Mouse (Mus musculus) cerebellum, adult 8-10 months (tissue): ENCODE measurements at regions not wholly inside any gene's neighbourhood (a gene's known extent, or its start where the extent isn't known, plus 50 kb on each side); places are given as distances from the start of the nearest gene placed in this dataset.

Experiments used
- DNase-seq: peaks from one replicate; pipeline ENCODE4 v3.0.0; 2022

DNA sequence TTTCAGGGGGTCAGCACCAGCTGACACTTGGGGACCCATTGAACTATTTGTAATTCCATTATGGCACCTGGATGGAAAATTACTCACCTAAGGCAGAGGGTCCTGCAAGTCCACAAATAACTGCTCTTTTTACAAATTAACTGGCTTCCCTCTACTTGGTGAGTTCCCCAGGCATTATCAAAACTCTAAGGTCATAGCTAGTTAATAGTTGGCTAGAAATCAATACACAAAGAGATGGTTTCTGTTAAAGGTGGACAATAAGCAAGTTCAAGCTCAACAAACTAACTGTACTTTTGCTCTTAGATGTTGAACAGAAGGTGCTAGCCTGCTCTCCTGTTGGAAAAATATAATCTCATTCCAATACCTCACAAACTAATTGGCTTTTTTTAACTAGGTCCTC is 138.7 kb upstream of the Lpp start:
- no peak for DNase-seq

DNA sequence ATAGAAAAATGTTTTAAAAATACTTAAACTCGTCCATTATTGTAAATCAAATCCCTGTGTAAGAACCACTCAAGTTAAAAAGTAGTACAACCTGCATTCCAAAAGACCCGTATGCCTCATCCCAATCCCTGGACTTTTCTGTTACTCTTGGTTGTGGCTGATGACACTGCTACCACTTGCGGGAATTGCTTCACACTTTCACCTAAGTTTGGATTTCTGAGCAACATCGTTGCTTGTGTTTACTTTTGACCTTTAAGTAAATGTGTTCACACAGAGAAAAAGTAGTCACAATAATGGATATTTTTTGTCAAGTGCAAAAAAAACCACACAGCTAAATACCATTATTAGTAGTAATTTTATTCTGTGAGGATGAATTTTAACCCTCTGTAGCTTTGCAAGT is 139.2 kb upstream of the Lpp start:
- DNase-seq, result no peak

DNA sequence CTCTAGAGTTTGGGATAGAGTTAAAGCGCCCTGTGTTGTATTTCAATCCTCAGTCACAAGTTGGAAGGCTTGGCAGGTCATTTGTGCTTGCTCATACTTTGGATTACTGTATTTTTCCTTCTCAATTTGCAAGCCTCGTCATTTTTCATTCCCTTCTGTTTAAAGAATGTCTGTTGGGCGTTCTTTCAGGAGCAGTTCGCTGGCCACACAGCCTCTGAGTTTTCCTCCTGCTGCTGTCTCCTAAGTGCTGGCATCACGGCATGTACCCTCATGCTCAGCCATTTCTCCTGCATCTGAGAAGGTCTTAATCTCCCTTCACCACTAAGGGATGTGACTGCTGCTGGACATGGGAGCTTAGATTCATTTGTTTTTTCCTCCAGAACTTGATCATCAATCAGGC is 146.0 kb upstream of the Lpp start:
- no peak for DNase-seq

DNA sequence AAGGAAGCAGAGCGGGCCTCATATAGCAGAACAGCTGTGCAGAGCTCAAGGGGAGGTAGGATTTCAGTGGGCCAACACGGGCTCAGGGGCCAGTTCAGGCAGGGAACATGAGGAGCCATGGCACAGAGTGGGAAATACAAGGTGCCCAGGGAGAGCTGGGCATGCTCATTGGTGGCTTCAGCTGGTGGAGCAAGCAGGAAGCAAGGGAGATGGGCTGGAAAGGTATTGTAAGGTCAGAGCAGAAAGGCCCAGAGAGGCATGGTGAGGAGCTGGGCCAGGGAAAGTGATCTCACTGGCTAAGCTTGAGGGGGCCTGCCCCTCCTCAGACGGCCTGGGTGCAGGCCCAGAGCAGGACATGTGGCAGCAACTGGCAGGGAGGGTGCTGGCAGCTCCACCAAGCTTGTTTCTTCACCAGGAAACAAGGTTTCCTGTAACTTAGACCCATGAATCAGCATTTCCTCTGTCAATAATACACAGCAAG is 155.2 kb upstream of the Lpp start:
- no peak for DNase-seq

DNA sequence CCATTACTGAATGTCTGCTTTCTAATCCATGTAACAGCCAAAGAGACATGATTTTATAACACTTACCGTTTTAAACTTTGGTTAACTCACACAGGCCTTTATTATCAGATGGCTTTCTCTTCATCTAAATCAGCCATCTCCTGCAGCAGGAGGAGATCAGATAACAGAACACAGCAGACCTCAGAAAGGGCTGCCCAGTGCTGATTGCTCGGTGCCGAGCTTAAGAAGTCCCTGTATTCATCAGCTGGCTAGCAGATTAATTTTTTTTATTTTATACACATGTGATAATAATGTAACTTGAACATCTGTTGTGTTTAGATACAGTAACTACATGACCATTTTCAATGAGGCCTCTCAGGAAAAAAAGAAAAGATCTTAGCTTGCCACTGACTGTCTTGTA is 155.9 kb upstream of the Lpp start:
- DNase-seq, result no peak

DNA sequence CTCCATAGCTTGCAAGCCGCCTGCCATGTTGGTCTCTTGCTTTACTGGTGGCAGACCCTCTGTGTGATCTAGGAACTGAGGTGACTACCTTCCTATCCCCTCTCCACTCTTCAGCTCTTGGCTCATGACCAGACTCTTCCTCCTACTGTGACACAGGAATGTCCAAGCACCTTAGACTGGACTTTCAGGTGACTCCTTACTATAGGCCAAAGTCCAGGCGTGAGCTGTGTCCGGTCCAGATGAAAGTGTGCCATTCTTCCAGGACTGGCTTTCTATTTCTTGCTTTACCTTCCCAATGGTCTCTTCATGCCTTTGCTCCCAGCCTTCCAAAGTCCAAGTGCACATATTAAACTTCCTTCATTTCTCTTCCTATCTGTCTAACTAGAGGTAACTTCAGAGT is 156.3 kb upstream of the Lpp start:
- DNase-seq, result no peak

DNA sequence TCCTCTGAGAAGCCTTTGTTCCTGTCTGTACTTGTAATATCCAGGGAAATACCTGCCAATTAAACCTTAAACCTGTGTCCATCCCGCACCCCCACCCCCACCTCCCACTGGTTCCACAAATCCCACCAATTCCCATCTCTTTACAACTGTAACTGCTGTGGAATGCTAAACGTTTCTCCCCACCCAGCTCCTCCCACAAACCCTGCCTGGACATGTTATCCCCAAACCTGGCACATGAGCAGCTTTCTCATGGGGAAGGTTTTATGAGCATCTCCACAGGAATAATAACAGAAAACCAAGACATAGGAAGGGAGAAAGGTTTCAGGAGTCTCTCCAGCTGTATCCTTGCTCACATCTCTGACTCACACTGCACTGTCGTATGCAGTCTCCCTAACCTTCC is 156.8 kb upstream of the Lpp start:
- DNase-seq, result no peak

DNA sequence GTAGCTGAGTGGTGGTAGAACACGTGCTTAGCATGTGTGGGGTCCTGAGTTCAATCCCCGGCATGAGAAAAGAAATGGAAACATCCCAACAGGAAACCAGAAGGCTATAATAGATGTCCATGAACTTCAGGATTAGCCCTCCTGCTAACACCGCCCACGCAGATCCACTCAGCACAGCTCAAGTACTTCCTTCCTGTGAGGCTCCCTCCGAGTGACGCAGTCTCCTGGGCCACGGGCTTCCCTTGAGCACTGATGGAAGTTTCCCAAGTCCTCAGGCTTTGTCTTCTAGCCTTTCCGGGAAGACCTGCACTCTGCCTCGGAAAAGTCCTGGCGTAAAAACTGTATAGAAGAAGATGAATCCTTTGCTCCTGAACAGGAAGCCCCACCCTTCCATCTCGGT is 158.5 kb upstream of the Lpp start:
- DNase-seq, result no peak

DNA sequence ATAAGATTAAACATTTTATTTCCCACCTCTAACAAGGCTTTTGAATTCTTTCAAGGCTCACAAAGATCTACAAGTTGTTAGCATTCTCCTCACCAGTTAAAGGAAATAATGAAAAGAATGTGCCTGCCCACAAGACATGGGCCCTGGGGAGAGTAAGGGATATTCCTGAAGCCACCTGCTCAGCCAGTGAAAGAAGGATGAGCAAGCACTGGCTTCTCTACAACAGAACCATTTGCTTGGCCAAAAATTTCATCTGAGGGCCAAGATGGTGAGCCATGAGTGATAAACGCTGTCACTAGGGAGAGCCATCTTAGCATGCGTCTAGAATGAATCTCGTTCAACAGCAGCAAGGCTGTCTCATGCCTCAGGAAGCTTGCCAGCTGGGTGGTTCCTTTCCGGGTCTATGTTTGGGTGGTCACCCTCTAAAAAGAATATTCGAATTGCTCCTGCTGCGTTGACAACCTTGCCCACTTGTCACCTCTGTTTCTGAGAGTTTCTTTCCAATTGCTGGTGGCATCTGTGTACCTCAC is 161.2 kb upstream of the Lpp start:
- peak; percentile 25 for DNase-seq

DNA sequence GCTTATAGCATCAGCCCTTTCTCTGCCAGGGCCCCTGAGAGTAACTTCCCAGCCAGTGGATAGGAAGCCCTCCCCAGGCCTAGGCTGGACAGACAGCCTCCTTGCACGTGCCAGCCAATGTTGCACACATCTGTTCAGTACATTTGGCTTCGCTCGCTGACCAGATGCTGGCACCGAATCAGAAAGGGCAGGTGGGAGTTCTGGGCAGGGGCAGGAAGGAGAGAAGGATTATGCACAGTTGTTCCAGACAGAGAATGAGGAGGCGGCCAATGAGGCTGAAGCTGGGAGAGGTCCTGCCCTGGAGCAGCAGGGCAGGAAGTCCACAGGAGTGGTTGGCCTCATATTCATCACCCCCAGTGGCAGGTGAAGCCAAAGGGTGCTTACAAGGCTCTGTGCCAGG is 161.8 kb upstream of the Lpp start:
- peak; percentile 17 for DNase-seq

DNA sequence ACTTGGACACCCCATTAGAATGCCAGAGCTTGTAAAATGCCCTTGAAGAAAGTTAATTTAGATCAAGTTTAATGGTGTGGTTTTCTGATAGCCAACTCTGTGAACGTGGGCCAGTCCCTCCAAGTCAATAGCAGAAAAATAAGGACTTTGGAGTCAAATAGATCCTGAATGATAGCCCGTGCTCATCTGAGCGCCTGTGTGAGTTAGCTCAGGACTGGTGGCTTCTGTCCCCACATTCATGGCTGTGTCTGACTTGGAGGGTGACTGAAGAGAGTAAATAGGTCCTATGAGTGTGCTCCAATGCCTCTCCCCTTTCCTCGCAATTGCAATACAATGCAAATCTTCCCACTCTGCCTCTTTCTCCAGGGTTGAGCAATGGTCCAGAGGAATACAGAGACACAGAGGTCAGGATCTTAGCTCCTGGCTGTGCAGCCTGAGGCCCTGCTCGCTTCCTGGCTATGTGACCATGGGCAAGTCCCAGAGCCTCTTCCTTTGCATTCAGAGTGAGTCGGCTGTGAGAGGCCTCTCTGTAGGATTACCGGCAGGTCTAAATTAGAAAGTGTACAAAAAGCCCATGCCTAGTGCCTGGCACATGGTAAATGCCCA is 164.2 kb upstream of the Lpp start:
- DNase-seq, result no peak

DNA sequence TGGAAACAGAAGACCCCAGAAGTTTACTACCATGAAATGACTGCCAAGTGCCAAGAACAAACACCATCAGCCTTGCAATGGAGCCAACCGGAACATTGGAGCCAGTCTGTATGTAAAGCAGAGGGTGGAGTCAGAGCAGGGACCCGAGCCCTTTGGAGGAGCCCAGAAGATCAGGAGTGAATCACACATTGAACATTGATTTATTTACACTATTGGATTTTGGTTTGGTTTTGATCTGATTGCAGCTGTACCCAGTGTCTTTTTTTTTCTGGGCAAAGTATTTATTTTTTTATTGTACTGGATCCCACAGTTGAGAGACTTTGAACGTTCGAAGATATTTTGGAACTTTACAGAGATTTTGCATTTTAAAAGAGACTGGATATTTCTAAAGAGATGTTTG is 167.4 kb upstream of the Lpp start:
- DNase-seq, result no peak

DNA sequence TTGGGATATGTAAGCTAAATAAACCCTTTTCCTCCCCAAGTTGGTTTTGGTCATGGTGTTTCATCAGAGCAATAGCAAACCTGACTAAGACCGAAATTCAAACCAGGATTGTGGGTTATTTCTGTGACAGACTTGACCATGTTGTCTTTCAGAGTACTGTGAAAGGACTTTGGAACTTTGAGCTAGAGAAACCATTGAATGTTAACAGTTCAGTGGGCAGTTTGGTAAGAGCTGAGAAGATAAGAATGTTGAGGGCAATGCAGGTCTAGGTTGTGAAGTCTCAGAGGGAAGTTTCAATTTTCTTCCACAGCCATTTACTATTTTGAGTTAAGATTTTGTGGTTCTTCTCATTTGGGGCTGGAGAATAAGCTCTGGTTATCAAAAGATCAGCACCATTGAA is 168.2 kb upstream of the Lpp start:
- no peak for DNase-seq

DNA sequence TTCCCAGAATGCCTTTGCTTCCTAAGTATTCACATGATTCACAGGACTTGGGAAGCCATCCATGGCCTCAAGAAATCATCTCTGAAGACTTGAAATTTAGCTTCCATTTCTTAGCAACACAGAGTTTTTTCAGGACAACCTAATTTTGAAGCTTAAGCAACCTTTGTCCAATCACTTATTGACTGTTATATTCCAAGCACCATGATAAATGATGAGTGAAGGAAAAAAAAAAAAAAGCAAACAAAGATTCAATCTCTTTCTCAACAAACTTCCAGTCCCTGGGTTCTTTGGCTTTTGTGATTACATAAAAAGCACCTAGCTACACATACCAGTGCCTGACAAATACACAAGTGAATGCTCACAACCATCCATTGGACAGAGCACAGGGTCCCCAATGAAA is 169.4 kb upstream of the Lpp start:
- no peak for DNase-seq

DNA sequence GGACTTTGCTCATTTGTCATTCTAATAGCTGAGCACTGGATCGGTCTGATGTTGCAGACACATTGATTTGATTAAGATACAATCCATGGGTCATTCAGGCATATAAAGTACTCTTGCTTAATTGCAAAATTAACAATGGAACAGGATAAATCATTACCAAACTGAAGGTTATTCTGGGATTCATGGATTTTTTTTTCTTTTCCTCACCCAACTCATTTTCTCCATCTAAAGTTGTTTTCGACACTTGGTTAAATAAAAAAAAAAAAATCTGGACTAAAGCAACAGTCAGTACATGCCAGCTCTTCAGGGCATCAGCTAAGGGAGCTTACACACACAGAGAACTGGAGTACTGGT is 169.8 kb upstream of the Lpp start:
- no peak for DNase-seq

DNA sequence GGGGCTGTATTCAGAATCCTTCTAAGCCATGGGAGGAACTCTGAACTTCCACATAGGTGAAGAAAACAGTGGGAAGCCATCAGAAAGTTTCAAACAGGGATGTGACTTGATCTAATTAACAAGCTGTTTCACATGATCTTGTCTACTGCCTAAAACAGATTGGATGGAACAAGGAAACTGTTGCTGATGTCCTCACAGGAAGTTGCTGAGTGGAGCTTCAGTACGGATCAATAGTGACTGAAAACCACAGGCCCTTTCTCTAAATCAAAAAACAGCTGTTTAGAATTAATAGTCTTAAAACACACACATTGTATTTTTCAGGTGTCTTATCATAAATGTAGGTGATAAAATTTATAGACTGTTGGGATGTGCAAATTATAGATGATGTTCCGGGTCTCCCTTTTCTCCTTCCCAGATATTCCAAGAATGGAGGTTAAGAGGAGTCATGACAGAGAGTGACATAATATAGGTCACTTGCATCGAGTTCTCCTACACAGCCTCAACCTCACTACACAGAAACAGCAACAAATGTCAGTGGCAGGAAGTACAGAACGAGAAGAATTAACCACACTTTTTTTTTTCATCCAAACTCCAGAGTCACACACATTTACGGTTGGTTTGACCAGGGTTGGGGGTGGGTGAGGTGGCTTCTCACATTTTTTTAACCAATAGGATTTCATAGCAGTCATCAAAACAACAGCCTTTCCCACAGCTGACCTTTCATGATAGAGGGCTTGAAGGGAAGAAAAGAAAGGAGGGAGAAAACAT is 170.4 kb upstream of the Lpp start:
- no peak for DNase-seq

DNA sequence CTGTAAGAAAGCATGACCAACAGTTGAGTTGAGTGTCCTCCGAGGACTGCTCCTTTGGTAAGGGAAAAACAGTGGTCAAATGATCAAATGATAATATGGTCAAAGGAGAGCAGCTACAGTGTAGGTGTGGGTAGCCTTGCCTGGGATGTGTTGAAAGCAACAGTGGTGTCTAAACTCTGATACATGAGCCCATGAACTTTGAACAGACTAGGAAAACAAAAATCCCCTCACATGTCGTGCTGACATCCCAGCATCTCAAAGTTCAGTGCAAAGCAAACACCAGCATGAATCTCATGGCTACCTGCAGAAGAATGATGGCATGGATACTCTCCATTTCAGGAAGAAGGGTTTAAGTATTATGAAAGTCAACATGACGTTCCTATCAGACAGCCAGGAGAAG is 171.3 kb upstream of the Lpp start:
- no peak for DNase-seq

DNA sequence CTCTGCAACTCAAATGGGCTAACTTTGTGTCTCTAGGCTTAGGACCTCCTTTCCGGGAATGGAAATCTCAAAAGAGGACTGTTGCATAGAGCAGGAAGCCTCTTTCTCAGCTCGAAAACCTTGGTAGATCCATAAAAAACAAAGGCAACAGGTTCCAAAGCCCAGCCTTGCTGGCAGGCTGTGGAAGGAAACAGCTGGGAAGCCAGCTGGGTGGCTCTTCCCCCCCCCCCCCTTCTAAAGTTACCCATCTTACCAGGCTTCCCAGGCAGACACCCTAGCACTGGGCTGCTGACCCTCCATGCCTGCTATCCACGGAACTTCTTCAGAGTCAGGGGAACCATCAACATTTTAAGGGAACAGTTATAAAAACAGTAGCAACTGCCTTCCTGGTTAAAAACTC is 172.7 kb upstream of the Lpp start:
- no peak for DNase-seq

DNA sequence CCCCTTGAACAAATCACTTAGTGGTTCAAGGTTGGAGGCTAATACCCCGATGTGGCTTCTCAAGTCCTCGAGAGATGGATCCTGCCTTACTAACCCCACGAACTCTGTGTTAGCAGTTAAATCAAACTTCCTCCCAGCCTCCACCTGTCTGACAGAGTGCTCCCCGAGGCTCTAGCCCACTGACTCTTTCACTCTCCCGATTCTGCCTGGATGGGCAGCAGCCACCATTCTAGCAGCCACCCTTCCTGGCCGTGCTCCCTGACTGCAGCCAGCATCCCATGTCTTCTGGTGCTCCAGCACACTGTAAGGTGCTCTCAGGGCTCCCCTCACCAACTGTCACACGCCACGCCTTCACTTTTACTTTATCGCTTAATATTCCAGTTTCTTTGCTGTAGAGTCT is 173.6 kb upstream of the Lpp start:
- DNase-seq, result no peak

DNA sequence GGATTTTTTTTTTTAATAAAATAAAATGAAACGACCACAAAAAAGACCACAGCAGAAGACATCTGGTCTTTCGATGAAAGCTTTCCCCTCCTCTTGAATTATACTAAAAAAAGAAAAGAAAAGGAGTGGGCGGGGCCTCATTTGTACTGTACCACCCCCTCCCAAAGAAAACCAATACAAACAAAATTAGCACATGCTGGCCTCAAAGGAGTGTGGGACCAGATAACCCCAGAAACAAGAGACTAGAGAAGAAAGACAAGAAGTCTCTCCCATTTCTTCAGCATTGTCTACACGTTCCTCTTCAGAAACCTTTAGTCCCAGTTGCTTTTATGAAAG is 174.5 kb upstream of the Lpp start:
- DNase-seq, result no peak

DNA sequence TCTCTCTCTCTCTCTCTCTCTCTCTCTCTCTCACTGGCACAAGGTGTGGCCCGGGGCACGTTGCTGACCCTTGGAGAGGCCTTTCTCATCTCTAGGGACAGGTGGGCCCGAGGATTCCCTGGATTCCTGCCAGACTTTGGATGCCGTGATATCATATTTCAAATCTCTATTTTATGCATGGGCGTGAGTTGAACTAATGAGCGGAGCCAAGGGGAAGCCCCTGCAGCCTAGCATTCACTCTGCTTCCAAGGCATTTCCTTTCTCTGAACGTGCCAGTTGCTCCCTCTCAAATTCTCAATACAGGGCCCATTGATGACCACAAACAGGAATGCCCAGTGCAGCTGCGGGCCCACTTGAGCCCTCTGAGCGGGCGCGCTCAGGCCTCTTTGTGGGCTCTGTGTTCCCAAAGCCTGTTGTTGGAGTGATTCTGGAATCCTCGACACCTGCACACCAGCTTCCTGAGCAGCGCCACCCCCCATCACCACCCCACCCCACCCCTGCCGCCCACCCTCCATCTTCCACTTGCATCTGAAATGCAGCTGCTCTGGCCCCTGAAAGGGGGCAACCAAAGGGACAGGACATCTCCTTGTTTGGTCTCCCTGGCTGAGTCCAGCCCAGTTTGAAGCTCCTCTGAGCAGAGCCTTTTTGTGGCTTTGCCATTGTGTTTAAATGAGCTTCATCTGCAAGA is 175.0 kb upstream of the Lpp start:
- DNase-seq, result no peak

DNA sequence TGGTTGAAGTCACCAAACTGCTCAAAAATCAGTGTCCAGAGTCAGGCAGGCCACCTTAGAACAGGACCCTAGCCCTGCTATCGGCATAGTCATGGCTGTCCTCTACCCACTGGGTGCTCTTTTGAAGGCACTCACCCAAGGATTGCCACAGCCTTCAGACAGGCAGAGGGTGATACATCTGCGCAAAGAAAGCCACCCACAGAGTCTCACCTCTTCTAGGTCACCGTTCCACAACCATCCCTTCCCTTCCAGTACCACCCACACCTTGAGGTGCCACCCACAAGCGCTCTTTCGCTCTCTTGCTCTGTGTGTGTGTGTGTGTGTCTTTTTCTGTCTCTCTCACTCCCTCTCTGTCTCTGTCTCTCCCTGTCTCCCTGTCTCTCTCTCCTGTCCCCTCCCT is 176.5 kb upstream of the Lpp start:
- DNase-seq, result no peak

DNA sequence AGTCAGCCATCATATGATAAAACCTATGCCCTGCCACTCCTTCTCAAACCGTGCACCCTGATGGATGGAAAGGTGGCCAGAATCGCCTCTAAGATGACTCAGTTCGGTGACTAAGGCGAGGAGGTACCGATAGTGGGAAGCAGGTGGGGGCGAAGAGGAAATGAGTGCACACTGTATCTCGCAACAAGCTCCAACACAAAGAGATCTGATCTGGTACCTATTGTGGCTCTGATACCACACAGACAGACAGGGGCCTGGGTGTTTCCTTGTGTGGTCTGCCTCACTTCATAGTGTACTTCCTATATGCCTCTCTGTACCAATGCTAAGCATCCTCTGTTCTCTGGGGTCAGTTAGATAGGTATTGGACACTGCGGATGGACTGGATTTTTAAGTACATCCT is 178.0 kb upstream of the Lpp start:
- no peak for DNase-seq

DNA sequence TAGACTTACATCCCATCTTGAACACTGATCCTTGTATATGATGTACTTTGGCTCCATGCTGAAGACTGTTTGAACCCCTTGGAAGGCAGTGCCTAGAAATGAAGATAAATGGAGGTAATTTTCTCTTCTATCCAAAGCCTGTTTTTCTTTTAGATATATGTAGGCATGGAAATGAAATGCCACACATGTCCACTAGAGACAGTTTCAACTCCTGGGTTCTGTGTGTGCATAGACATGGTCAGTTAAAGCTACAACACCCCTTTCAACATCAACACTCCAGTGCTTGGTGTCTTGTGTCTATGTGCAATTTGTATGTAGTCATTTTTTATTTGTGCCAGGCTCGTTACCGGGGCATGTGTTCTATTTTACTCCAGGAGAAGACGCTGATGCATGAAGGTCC is 179.7 kb upstream of the Lpp start:
- DNase-seq, result no peak

DNA sequence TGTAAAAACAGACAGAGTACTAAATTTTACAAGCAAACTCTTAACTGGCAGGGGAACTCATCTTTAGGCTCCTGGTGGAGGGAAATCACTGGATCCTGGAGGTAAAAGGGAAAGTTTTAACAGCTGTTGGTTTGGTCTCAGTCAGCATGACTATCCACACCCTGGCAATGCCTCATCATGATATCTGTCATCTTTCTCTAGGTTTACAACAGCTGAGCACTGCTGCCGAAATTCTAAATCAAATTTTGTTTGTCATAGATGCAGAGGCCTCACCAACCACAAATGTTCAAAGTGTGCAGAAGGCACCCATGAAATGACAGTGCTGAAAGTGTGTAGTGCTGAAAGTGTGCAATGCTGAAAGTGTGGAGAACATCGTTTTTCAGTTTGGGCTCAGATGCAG is 180.6 kb upstream of the Lpp start:
- no peak for DNase-seq
